ENCODE assay signal across 14 mouse cellular contexts in the genomic region with DNA sequence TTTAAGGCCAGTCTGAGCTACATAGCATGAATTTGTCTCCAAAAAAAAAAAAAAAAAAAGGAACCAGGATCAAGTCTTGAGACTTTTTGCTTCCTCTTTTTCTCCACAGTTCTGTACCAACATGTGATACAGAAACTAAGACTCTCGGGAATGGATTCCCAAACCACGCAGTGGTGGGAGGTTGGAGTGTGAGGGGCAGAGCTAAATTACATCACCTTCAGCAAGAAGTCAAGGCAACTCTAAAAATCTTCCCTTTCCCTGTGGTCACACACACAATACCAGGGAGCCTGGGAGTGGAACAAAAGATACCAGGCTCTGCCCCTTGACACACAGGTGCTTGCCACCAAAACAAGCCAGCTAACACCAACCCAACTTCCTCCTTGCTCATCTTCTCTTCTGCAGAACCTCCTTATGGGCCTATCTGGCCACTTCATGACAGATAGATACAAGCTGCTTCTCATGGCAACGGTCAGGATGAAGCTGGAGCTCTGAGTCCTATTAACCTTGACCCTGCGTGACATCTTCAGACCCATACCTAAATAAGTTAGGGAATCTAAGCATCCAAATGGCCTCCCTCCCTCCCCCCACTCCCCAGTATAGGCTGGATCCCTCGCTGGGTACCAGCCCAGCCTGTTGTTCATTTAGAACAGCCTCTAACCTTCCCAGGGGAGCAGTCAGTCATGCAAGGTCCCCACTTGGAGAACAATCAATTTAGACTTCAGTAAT. TPM values are rescaled to one million over a fixed set of nuclear protein-coding genes. Genes with fewer than 3 reads are reported as not detected.
A peak's percentile ranks its signal among the peaks of the same experiment; 100 is the strongest.
DNase-seq lines count a peak whose midpoint lies in the region; ATAC-seq and TF ChIP-seq lines count a peak whose summit lies in the region.
"Had no signal": no experiment of that assay in that cellular context is flagged by ENCODE, and none has a peak within 500 bp of the region (broad histone marks: within the 10 kb centered on the region; RNA-seq: fewer than 3 reads in every experiment).

No protein-coding gene starts in this region.

- ATAC-seq in kidney, embryonic 15.5 days (replicated peaks; ENCODE audit: low FRiP score): peak; percentile 17; the same call in 1 of the 2 replicates
- ATAC-seq in megakaryocyte, adult 5-6 weeks (ENCODE audit: poor library complexity, severe bottlenecking): peak; percentile 64
- ATAC-seq: liver, embryonic 12.5 days had no signal

- no peak for TF ChIP-seq CTCF in CH12.LX (conservative IDR thresholded peaks at IDR 0.05 in 1 of 2, IDR thresholded peaks at IDR 0.05 in 1 of 2; ENCODE audit: low read depth in 2 of 2, low read length in 2 of 2)

- no peak overlapping the region for H3K4me2 ChIP-seq in kidney, embryonic 15.5 days
- no peak overlapping the region for H3K4me2 ChIP-seq in CH12.LX (ENCODE audit: insufficient read depth, low read depth, poor library complexity, severe bottlenecking)
- H3K4me2 ChIP-seq: heart, embryonic 12.5 days; liver, embryonic 12.5 days had no signal

- no peak overlapping the region for H3K9ac ChIP-seq in kidney, embryonic 15.5 days
- H3K9ac ChIP-seq in CH12.LX (ENCODE audit: insufficient read depth, low read depth): no peak overlapping the region
- H3K9ac ChIP-seq: heart, embryonic 12.5 days; liver, embryonic 12.5 days had no signal

- H3K27me3 ChIP-seq in kidney, embryonic 15.5 days: no peaks in the 10 kb centered on the region
- H3K27me3 ChIP-seq in CH12.LX (replicated peaks): no peaks in the 10 kb centered on the region
- H3K27me3 ChIP-seq in embryonic facial prominence, embryonic 10.5 days (replicated peaks; ENCODE audit: low read depth, poor library complexity, severe bottlenecking): peaks cover 36% of the 10 kb centered on the region
- H3K27me3 ChIP-seq: heart, embryonic 12.5 days had no signal

- peak; percentile 55 for TF ChIP-seq EP300 in CH12.LX (IDR thresholded peaks at IDR 0.05; ENCODE audit: low read length)

- H3K4me3 ChIP-seq in kidney, embryonic 15.5 days (replicated peaks): no peak overlapping the region
- no peak overlapping the region for H3K4me3 ChIP-seq in CH12.LX (replicated peaks in 1 of 3; ENCODE audit: low read depth in 2 of 3, low read length in 2 of 3, poor library complexity in 1 of 3)
- no peak overlapping the region for H3K4me3 ChIP-seq in embryonic facial prominence, embryonic 10.5 days
- H3K4me3 ChIP-seq: heart, embryonic 12.5 days; liver, embryonic 12.5 days; megakaryocyte, embryonic 14.5 days had no signal

- H3K27ac ChIP-seq in kidney, embryonic 15.5 days: no peak overlapping the region
- H3K27ac ChIP-seq in CH12.LX (ENCODE audit: insufficient read depth, low read depth): no peak overlapping the region
- H3K27ac ChIP-seq in embryonic facial prominence, embryonic 10.5 days (replicated peaks): 0 out of 2 replicates have a peak overlapping the region, but pooled peaks have one; percentile 30
- H3K27ac ChIP-seq: liver, embryonic 12.5 days had no signal

- WGBS in kidney, embryonic 15.5 days: 52% methylated on average over 5 of the region's 5 CpGs
- WGBS in embryonic facial prominence, embryonic 10.5 days: 39% methylated on average over 5 of the region's 5 CpGs

- H3K9me3 ChIP-seq in kidney, embryonic 15.5 days (replicated peaks): no peaks in the 10 kb centered on the region
- no peaks in the 10 kb centered on the region for H3K9me3 ChIP-seq in CH12.LX (replicated peaks; ENCODE audit: low read length)
- H3K9me3 ChIP-seq in embryonic facial prominence, embryonic 10.5 days: no peaks in the 10 kb centered on the region
- H3K9me3 ChIP-seq: heart, embryonic 12.5 days; liver, embryonic 12.5 days had no signal

- no peak for DNase-seq in kidney, postnatal 10 days
- DNase-seq in CH12.LX (ENCODE audit: extremely low read depth): no peak
- DNase-seq in embryonic facial prominence, embryonic 10.5 days (ENCODE audit: low spot score): no peak
- no peak for DNase-seq in cerebellum, adult 11 months
- no peak for DNase-seq in layer of hippocampus, postnatal 10 days (ENCODE audit: low spot score in 2 of 2)
- DNase-seq in cerebellum, postnatal 25 days: no peak
- DNase-seq: cerebellum, postnatal 14 days; kidney, adult 18-20 months; thymus, postnatal 14 days had no signal

- in situ Hi-C loops in CH12.LX (cut with MboI; ENCODE audit: low pct_ligation_motif_present, low pct_unique_long_range_greater_than_20kb, low sequenced_read_pairs): no loop called here

- H3K79me2 ChIP-seq in CH12.LX (replicated peaks; ENCODE audit: control insufficient read depth, extremely low read depth, insufficient read depth, poor library complexity, severe bottlenecking): no peaks in the 10 kb centered on the region

- peaks cover 49% of the 10 kb centered on the region for H3K4me1 ChIP-seq in kidney, embryonic 15.5 days
- H3K4me1 ChIP-seq in CH12.LX (ENCODE audit: control insufficient read depth in 1 of 2, insufficient read depth in 2 of 2): peaks cover 28 to 73% of the 10 kb centered on the region in 2 experiments
- H3K4me1 ChIP-seq in embryonic facial prominence, embryonic 10.5 days: peaks cover 45% of the 10 kb centered on the region

- TF ChIP-seq RAD21 in CH12.LX (IDR thresholded peaks at IDR 0.05; ENCODE audit: low read depth, low read length): no peak

- no peak for TF ChIP-seq POLR2A in CH12.LX (IDR thresholded peaks at IDR 0.05; ENCODE audit: low read depth, low read length)

- H3K36me3 ChIP-seq in kidney, embryonic 15.5 days: no peaks in the 10 kb centered on the region
- H3K36me3 ChIP-seq in CH12.LX (replicated peaks in 1 of 2; ENCODE audit: control insufficient read depth in 1 of 2, insufficient read depth in 1 of 2, low read length in 1 of 2): no peaks in the 10 kb centered on the region
- H3K36me3 ChIP-seq in embryonic facial prominence, embryonic 10.5 days (replicated peaks): no peaks in the 10 kb centered on the region
- H3K36me3 ChIP-seq: heart, embryonic 12.5 days; liver, embryonic 12.5 days had no signal

- dilution Hi-C loops in CH12.LX (cut with MboI; ENCODE audit: extremely low pct_ligation_motif_present, extremely low pct_unique_long_range_greater_than_20kb, low sequenced_read_pairs): no loop called here

TF ChIP-seq in CH12.LX, 34 proteins besides CTCF, POLR2A, EP300 and RAD21:
- TF ChIP-seq MAFK (IDR thresholded peaks at IDR 0.05; ENCODE audit: insufficient replicate concordance, low read length): no peak
- TF ChIP-seq ZNF384 (IDR thresholded peaks at IDR 0.05; ENCODE audit: low read depth, low read length): peak; percentile 81

RNA-seq across cellular contexts. Expression of a gene that starts 28.7 kb away (rescaled TPM):
- polyA plus RNA-seq in kidney, embryonic 15.5 days (2015; fragmentation: Nextera tagmentation; extraction: Ambion mirVana): 7.5 and 7.6 TPM in 2 replicates
- total RNA-seq in CH12.LX (2012; rRNA removed): 53.0 and 59.3 TPM in 2 replicates
- 47.7 and 54.2 TPM in 2 replicates for total RNA-seq in CH12.LX (2014; rRNA removed)
- polyA plus RNA-seq in CH12.LX (2012; ENCODE audit: insufficient read length, low read depth): 58.8 and 59.7 TPM in 2 replicates
- polyA plus RNA-seq in embryonic facial prominence, embryonic 10.5 days (2016; fragmentation: Nextera tagmentation; extraction: Ambion mirVana): 4.4 TPM in 2 replicates
- total RNA-seq in megakaryocyte, adult 5-6 weeks (2015): 58.4 and 62.3 TPM in 2 replicates
- total RNA-seq in megakaryocyte, adult 5-6 weeks (2017): 35.4 and 38.3 TPM in 2 replicates
- total RNA-seq in layer of hippocampus, postnatal 10 days (2021): 10 to 100 TPM; 16.5 to 21.5 TPM
